Mouse (Mus musculus) telencephalon, adult 2 months (tissue): ENCODE data around the gene Rtn4rl1.
A peak's percentile ranks its signal among the peaks of the same experiment; 100 is the strongest.

ENCODE experiments used
- DNase-seq: peaks from one replicate; pipeline ENCODE4 v3.0.0-alpha.2; 2011; ENCODE audit warnings: low read depth, low spot score

Gene Rtn4rl1

GRCm38 (mm10) chr11:75184986-75185385, 8.6 kb upstream of the Rtn4rl1 start:
- no peak for DNase-seq

DNA sequence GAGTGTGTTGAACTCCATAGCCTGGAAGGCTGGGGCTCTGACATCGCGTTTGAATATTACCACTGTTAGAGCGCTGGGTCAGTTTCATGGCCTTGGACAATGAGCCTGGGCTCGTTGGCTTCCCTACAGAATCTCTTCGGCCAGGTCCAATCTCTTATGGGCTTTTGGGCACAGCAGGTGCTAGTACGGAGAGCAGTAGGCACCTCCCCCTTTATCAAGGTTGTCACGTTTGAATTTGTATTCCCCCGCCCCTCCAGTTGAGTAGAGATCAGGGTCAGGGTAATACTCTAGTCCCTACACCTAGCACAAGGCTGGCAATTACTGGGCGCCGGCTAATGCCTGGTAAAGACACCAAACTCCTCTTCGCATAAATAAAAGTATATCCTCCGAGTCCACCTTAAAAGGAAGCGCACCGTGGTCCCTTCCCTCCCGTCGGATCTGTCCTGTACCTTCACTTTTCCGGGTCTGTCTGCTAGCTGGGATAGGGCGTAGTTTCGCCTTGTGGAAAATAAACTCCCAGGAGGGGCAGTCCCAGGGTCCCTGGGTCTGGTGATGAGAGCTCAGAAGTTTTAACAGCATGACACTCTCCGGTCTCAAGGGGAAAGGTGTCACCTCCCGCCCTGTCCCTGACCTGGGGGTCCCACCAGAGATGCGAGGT, 3.7 kb upstream of the Rtn4rl1 start:
- no peak for DNase-seq

- peak; percentile 85 for DNase-seq
These were observed 3.2 kb upstream of the Rtn4rl1 start for GRCm38 (mm10) chr11:75190371-75190724.

GRCm38 (mm10) chr11:75190905-75191441, 2.6 kb upstream of the Rtn4rl1 start, which contains the start of gene Dph1:
Gene Dph1, minus strand, starts transcription at chr11:75191241.
- no peak for DNase-seq

DNA sequence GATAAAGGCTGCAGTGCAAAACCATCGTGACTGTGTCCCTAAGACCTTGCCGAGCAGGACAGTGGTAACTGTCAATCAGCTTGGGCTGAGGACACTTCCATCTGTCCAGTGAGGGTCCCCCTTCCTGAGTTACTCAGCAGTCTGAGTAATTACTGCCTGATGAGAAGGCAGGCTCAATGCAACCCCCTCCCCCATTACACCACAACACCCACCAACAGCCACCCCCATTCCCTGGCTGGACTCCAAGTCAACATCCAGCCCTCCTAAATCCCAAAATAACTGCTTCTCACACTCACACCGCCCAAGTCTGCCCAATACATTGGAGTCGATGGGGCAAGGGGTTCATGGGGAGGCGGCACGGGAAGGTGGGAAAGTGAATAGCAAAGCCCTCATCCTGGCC, 1.7 kb upstream of the Rtn4rl1 start:
- DNase-seq, result no peak

GRCm38 (mm10) chr11:75192336-75193214, 1.0 kb upstream of the Rtn4rl1 start:
- DNase-seq, result no peak

- DNase-seq, result no peak
These were observed 702 bp downstream of the Rtn4rl1 start for GRCm38 (mm10) chr11:75194121-75194849.

DNA sequence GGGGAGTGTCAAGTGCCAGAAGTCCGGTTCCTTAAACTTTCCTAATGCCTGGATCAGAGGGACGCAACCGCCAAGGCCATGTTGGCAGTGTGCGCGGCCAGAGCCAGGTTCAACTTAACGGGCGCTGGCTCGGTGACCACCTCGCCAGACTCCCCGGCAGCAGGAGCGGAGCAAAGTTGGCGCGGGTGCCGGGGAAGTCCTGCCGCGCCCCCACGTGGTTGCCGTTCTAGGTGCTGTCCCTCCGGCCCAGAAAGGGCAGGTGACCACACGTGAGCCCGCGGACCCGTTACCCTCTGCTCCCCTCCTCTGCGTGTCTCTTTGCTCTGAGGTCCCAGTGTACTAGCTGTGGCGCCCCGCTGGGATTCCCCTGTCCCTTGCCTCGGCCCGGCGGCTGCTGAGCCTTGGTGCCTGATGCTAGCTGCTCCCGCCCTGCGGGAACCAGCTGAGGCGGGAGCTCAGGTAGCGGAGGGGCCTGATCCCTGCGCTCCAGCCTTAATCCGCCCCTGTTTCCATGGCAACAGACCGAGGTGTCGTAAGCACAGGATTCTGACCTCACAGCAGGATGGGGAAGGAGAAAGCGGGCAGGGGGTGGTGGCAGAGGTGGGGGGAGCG, 1.4 kb downstream of the Rtn4rl1 start:
- DNase-seq, result no peak

DNA sequence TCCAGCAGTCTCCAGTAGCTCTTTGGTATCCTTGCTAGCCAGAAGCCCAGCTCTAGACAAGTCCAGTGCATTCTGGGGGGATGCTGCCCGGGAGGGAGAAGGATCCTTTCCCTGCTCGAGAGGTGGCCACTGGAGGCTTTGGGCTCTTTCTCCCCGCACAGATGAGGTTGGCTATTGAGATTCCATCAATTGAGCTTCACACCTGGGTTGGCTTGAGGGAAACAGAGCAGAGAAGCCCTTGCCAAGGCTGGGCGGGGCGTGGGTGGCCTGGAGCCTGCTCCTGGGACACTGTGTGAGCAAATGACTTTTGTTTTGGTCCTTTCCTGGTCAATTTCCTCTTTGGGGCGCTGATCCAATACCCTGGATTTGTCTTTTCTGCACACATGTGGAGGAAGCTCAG, 2.5 kb downstream of the Rtn4rl1 start:
- DNase-seq, result no peak

DNA sequence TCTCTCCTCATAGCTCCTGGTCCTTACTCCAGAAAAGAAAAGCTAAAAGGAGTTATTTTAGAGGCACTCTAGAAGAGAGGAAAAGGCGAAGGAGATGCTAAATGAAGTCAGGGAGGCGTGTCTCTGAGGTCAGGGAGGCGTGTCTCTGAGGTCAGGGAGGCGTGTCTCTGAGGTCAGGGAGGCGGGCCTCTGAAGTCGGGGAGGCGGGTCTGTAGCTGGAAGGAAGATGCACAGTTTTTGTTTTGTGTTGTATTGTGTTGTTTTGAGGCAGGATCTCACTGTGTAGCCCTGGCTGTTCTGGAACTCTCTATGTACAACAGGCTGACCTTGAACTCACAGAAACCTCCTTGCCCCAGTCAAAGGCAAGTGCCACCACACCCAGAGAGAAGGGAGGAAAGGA, 4.4 kb downstream of the Rtn4rl1 start:
- DNase-seq, result no peak

DNA sequence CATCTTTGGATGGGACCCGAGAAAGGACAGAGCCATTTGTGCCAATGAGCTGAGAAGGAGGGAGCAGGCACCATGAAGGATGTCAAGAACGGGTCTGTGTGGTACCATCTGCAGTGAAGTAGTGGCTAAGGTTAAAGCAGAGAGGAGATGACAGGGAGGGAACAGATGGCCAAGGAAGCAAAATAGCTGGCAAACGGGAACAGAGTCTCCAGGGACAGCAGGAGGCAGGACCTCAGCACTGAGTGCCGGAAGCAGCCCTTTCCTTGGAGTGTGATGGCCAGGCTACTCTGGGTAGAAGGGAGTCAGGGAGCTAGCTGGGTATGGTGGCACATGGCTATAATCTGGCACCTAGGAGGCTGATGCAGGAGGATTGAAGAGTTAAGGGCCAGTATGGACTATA, 5.2 kb downstream of the Rtn4rl1 start:
- no peak for DNase-seq

DNA sequence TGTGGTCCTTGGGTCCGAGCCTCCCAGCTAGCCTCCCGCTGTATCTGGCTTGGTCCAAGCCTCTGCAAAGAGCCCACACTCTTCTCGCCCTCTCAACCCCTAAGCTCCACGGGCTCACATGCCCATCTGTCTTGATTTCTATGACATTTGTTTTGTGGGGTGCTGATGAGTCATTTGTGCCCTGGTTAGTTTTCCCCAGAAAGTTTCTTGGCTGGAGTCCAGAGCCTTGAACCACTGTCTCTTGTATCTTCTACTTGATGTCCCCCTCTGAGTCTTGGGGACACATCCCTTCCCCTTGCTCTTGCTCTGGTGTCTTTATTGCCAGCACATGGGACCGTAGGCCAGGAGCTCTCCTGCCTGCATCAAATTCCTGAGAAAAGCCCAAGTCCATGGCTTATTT, 6.4 kb downstream of the Rtn4rl1 start:
- DNase-seq, result no peak

GRCm38 (mm10) chr11:75200935-75201334, 7.4 kb downstream of the Rtn4rl1 start:
- no peak for DNase-seq

DNA sequence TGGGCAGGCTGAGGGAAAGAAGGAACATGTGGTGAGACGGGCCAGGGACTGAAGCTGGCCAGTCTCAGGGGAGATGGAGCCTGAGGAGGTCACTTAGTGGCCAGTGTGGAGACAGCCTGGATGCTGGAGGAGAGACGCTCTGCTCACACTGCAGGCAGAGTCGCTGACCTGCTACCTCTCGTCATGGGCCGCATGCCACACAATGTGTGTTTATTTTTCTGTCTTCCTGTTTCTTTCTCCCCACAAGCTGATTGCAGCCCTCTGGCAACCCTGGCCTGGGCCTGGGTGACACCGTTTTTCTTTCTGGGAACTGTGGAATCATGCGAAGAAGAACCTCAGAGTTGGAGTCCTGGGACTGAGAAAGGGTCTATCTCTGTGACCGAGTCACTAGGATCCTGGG, 8.1 kb downstream of the Rtn4rl1 start:
- DNase-seq, result no peak

DNA sequence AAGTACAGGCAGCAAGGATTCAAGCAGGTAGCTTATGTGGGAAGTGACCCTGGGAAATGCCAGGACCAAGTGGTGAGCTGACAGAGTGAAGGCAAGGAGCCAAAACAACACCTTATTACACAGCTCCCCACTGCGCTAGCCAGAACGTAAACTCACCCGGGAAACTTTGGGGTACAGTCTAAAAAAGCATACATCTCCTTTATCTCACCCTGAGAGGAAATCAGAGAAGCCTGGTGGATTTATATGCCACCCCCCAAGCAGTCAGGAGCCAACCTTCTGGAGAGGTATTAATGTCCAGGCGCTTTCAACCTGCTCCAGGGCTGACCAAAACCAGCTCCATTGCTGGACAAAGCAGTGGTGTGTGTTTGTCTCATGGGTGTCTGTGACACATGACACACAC, 10.3 kb downstream of the Rtn4rl1 start:
- DNase-seq, result no peak

GRCm38 (mm10) chr11:75204472-75204871, 10.9 kb downstream of the Rtn4rl1 start:
- no peak for DNase-seq

DNA sequence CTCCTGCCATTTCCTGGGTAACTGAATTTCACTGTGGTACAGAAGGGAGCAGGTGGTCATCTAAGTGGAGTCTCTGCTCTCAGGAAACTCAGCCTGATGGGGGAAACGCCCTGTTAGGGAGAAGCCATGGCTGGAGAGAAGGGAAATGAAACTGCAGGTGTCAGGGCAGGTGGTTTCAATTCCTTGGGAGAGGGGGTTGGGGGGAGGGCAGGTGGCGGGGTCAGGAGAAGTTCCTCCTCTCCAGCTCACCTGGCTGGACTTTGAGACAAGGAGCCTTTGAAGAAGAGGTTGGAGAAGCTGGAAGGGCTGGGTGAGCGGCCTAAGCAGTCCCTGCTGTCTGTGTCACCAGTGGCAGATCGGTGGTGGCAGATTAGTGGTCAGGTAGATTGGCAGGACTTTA, 12.8 kb downstream of the Rtn4rl1 start:
- no peak for DNase-seq

DNA sequence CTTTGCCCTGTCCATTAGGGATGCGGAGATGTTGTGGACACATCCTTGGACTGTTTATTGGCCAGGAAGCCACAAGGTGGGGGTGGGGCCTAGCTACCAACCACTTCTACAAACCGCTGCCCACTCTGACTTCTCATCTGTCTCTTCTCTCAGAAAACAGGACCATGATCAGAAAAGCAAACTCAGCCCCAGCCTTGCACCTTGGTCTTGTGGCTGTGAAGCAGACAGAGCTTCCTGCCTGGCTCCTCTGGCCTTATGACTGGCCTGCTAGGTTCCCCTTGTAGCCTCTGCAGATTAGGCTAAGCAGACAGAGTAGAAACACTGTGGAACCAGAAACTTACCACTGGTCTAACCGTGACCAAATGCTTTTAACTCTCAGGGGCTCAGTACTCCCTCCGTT, 15.8 kb downstream of the Rtn4rl1 start:
- no peak for DNase-seq

DNA sequence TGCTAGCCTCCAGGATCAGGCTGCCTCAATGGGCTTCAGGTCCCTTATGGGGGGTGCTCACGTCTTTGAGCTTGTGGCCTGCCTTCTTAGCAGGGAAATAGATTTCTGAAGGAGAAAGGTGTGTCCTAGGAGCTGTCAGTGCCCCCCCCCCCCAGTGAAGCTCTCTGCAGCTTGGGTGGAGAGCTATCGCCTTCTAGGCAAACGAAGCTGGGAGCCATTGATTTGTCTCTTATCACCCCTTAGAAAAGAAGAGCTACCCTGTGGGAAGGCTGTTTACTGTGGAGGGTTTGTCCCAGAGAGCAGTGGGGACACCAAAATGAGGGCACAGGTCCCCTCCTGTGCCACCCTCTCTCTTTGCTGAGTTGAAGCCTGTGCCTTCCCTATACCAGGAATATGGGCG, 16.5 kb downstream of the Rtn4rl1 start:
- no peak for DNase-seq

- DNase-seq, result no peak
These were observed 17.2 kb downstream of the Rtn4rl1 start for GRCm38 (mm10) chr11:75210755-75211154.

DNA sequence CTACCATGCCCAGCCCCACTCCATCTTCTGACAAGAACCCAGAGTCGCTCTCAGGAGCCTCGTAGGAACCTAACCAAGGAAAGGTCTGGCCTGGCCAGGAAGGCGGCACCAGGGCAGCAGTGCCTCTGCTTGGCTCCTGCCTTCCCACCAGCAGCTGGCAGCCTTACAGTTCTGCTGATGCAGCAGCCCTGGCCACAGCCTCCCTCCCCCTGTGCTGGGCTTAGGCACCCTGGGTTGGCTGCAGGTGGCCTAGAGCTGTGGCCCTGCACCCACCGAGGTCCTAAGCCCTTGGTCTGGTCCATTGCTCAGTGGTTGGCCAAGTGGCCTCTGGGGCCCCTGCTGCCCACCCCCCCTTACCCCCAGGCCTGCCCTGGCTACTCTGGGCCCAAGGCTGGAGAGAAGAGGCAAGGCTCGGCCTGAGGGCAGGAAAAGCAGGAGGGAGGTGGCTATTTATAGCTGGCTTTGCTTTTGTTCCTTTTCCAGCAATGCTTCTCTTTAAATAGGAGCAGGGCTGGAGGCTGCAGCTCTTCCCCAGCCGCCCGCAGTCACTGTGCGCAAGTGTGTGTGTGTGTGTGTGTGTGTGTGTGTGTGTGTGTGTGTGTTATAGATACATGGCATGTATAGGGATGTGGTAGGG, 18.6 kb downstream of the Rtn4rl1 start:
- DNase-seq, result peak; percentile 79
